25 mouse cellular contexts compared by ENCODE assay signal in the genomic region with DNA sequence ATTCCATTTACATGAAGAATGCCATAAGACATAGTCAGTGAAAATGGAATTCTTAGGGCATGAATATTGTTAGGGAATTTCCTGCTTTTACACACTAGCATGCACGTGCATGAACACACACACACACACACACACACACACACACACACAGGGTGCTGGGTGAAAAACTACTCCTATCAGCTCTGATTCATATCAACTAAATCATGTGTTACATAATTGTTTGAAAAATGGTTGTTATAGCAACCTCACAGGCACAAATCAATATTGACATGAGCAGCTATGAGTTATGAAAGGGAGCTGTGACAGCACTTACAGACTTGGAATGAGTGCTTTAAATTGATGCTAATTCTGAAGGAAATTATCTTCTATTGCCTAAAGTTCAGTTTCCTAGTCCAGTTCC.
DNase-seq lines count a peak whose midpoint lies in the region; ATAC-seq and TF ChIP-seq lines count a peak whose summit lies in the region.
"Had no signal": no experiment of that assay in that cellular context is flagged by ENCODE, and none has a peak within 500 bp of the region (broad histone marks: within the 10 kb centered on the region; RNA-seq: fewer than 3 reads in every experiment).

No protein-coding gene starts in this region.

- H3K9ac ChIP-seq in lung, postnatal 0 days (replicated peaks; ENCODE audit: low read depth) = no peak overlapping the region
- no peak overlapping the region for H3K9ac ChIP-seq in heart, embryonic 11.5 days (ENCODE audit: low read depth, low read length)
- H3K9ac ChIP-seq: embryonic facial prominence, embryonic 12.5 days; forebrain, embryonic 13.5 days; heart, embryonic 12.5 days; limb, embryonic 13.5 days; liver, embryonic 13.5 days; lung, embryonic 14.5 days; stomach, embryonic 15.5 days had no signal

- TF ChIP-seq EP300 in lung, postnatal 0 days (IDR thresholded peaks at IDR 0.05) = no peak

- no peaks in the 10 kb centered on the region for H3K36me3 ChIP-seq in lung, postnatal 0 days (ENCODE audit: insufficient read depth, low read length)
- H3K36me3 ChIP-seq in heart, embryonic 11.5 days (ENCODE audit: control insufficient read depth, insufficient read depth, low read length) = no peaks in the 10 kb centered on the region
- H3K36me3 ChIP-seq: embryonic facial prominence, embryonic 12.5 days; heart, embryonic 12.5 days; hindbrain, embryonic 10.5 days; limb, embryonic 13.5 days; liver, embryonic 13.5 days; midbrain, embryonic 10.5 days; stomach, embryonic 15.5 days had no signal

- WGBS in lung, postnatal 0 days = 47% methylated on average over 1 of the region's 1 CpGs
- WGBS in heart, embryonic 11.5 days (ENCODE audit: insufficient replicate concordance) = 76% methylated on average over 1 of the region's 1 CpGs

- H3K27ac ChIP-seq in lung, postnatal 0 days (ENCODE audit: low read length) = no peak overlapping the region
- H3K27ac ChIP-seq in heart, embryonic 11.5 days (ENCODE audit: low read depth, low read length) = no peak overlapping the region
- H3K27ac ChIP-seq: embryonic facial prominence, embryonic 12.5 days; forebrain, embryonic 13.5 days; hindbrain, embryonic 10.5 days; hindbrain, postnatal 0 days; limb, embryonic 13.5 days; liver, embryonic 13.5 days; midbrain, embryonic 10.5 days; stomach, embryonic 15.5 days had no signal

- H3K4me3 ChIP-seq in lung, postnatal 0 days (ENCODE audit: low read depth, low read length) = no peak overlapping the region
- H3K4me3 ChIP-seq in heart, embryonic 11.5 days (ENCODE audit: low read depth, low read length) = no peak overlapping the region
- H3K4me3 ChIP-seq: embryonic facial prominence, embryonic 12.5 days; forebrain, embryonic 13.5 days; heart, embryonic 12.5 days; hindbrain, embryonic 10.5 days; limb, embryonic 13.5 days; liver, embryonic 13.5 days; midbrain, embryonic 10.5 days; stomach, embryonic 15.5 days had no signal

- no peaks in the 10 kb centered on the region for H3K4me1 ChIP-seq in lung, postnatal 0 days (ENCODE audit: insufficient read depth, low read depth, low read length)
- no peaks in the 10 kb centered on the region for H3K4me1 ChIP-seq in heart, embryonic 11.5 days (ENCODE audit: control insufficient read depth, insufficient read depth, low read length)
- H3K4me1 ChIP-seq: embryonic facial prominence, embryonic 12.5 days; forebrain, embryonic 13.5 days; heart, embryonic 12.5 days; hindbrain, embryonic 10.5 days; limb, embryonic 13.5 days; liver, embryonic 13.5 days; midbrain, embryonic 10.5 days; stomach, embryonic 15.5 days had no signal

- no peaks in the 10 kb centered on the region for H3K9me3 ChIP-seq in lung, postnatal 0 days (ENCODE audit: low read length)
- no peaks in the 10 kb centered on the region for H3K9me3 ChIP-seq in heart, embryonic 11.5 days (replicated peaks; ENCODE audit: control insufficient read depth, low read length)
- H3K9me3 ChIP-seq: embryonic facial prominence, embryonic 12.5 days; forebrain, embryonic 13.5 days; heart, embryonic 12.5 days; hindbrain, embryonic 10.5 days; limb, embryonic 13.5 days; liver, embryonic 13.5 days; midbrain, embryonic 10.5 days; stomach, embryonic 15.5 days had no signal

- H3K4me2 ChIP-seq in lung, postnatal 0 days (replicated peaks; ENCODE audit: low read depth, low read length) = no peak overlapping the region
- no peak overlapping the region for H3K4me2 ChIP-seq in heart, embryonic 11.5 days
- H3K4me2 ChIP-seq: embryonic facial prominence, embryonic 12.5 days; forebrain, embryonic 13.5 days; heart, embryonic 12.5 days; limb, embryonic 13.5 days; liver, embryonic 13.5 days; lung, embryonic 14.5 days; stomach, embryonic 15.5 days had no signal

- TF ChIP-seq CTCF in lung, postnatal 0 days (IDR thresholded peaks at IDR 0.05) = no peak

- no peak for ATAC-seq in lung, postnatal 0 days
- no peak for ATAC-seq in heart, embryonic 11.5 days (replicated peaks; ENCODE audit: insufficient number of reproducible peaks, low FRiP score, low TSS enrichment)
- ATAC-seq: forebrain, embryonic 13.5 days; hindbrain, postnatal 0 days had no signal

- peak; percentile 2 for DNase-seq in adrenal gland, postnatal 10 days
- no peak for DNase-seq in adrenal gland, postnatal 14 days
- peak; percentile 9 for DNase-seq in lung, postnatal 25 days (ENCODE audit: low spot score)
- no peak for DNase-seq in lung, postnatal 0 days (ENCODE audit: low spot score)
- DNase-seq in induced T-regulatory cell, adult 2 months (ENCODE audit: low read depth) = peak; percentile 11
- no peak for DNase-seq in kidney, adult 9 months
- DNase-seq: cerebellum, adult 2 months; cerebellum, postnatal 25 days; gastrocnemius, postnatal 10 days; heart, postnatal 10 days; kidney, adult 2 months; kidney, postnatal 10 days; liver, embryonic 13.5 days; lung, embryonic 14.5 days; thymus, adult 2 months; thymus, postnatal 4 days had no signal

- no peaks in the 10 kb centered on the region for H3K27me3 ChIP-seq in lung, postnatal 0 days (replicated peaks; ENCODE audit: insufficient read depth, low read length)
- no peaks in the 10 kb centered on the region for H3K27me3 ChIP-seq in heart, embryonic 11.5 days (ENCODE audit: control insufficient read depth, insufficient read depth, low read length)
- H3K27me3 ChIP-seq: embryonic facial prominence, embryonic 12.5 days; forebrain, embryonic 13.5 days; heart, embryonic 12.5 days; limb, embryonic 13.5 days; liver, embryonic 13.5 days; stomach, embryonic 15.5 days had no signal

Comparison
In these comparisons a context has a peak if more than half of its experiments do, and no peak if none do; other contexts are left out.
1. DNase-seq: peak in adrenal gland, postnatal 10 days (single experiment), lung, postnatal 25 days (single experiment) and induced T-regulatory cell, adult 2 months (single experiment); none in adrenal gland, postnatal 14 days (single experiment), lung, postnatal 0 days (single experiment) and kidney, adult 9 months (single experiment).